Mouse (Mus musculus): ENCODE data around the gene Gm29110.
"Not testable (repeated sequence)": the region's sequence is repeated elsewhere in the genome, so short reads cannot be mapped to it uniquely, and the experiment has no call there.

The Gm29110 gene

GRCm38 (mm10) chrY:74470231-74470630 is at the start of gene Gm29110:
Gene Gm29110 (plus strand): TSS chrY:74470531.
- DNase-seq (ENCODE audit: low spot score in 2 of 2): not testable (repeated sequence)
